Mouse (Mus musculus): ENCODE data around the gene Pigx.
A peak's percentile ranks its signal among the peaks of the same experiment; 100 is the strongest.
"Not testable (repeated sequence)": the region's sequence is repeated elsewhere in the genome, so short reads cannot be mapped to it uniquely, and the experiment has no call there.

Gene Pigx

GRCm38 (mm10) chr16:32108578-32108977 is 9.0 kb upstream of the Pigx start:
- DNase-seq (ENCODE audit: low spot score): no peak

DNA sequence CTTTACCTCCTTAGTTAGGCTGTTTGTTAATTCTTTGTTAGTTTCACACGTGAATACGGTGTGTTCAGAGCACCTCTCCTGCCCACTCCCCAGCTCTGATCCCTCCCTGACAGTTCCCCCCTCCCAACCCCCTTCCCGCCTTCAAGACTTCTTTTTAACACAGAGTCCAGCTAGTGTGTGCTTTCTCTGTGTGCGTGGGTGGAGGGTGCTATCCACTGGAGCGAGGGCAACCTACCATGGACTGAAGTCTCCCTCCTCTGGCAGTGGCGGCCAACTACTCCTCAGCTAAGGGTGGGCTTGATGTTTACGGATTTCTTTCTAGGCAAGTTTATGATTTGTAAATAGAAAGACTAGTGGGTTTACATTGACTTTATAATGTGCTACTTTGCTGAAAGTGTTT is 8.6 kb upstream of the Pigx start:
- no peak for DNase-seq (ENCODE audit: low spot score)

DNA sequence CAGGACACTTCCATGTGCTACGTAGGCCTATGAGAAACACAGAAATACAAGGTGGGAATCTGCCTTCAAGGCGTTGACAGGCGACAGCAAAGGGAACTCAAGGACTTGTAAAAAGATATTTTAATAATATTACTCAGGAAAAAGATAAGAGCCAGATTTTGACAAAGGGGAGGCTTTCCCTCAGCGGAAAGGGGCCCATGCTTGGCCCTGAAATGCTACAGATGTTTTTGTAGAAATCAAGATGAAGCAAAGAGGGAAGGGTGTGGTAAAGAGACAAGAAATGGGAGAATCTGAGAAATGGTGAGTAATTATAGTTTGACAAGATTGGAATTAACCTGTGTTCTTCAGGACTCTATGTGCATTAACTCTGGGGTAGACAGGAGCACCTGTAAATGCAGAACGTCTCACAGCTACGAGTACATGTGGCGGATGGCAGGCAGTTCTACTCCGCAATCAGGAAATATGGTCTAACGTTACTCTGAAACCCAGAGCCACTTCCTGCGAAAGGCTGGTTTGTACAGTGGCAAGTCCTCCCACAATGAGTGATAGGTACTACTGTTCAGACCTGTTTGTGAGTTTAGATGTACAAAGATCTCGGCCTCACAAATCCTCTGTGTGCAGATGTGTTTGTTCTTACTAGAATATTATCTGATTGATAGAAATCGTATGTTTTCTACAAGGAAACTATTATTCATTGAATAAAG is 8.0 kb upstream of the Pigx start:
- peak; percentile 32 for DNase-seq (ENCODE audit: low spot score)

DNA sequence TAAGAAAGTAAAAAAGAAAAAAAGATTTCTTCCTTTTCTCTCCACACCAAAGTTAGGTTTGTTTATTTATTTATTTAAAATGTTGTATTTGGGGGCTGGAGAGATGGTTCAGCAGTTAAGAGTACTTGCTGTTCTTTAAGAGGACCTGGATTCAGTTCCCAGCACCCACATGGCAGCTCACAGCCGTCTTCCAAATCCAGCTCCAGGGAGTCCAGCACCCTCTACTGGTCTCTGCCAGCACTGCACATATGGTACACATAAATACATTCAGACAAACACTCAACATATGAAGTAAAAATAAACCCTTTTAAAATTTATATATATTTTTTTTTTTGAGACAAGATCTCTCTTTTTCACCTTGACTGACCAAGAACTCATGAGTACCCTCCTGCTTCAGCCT is 6.2 kb upstream of the Pigx start:
- no peak for DNase-seq (ENCODE audit: low spot score)

DNA sequence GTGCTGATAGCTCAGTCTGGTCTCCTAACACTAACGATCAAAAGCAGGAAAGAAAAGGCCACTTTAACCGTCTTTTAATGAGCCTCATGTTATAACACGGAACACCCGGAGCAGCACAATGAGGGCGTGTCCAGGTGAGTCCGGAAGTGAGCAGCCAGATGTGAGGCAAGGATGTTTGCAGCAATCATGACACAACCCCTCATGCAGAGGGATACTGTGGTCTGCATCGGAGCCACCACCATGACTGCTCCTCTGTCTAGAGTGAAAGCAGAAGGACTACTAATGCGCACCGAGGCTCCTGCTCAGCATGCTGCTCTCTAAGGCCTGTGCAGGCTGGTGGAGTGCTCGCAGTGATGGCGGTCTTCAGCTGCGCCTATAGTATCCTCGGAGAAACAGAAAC is 2.8 kb upstream of the Pigx start:
- no peak for DNase-seq (ENCODE audit: low spot score)

- no peak for DNase-seq (ENCODE audit: low spot score)
Measured at GRCm38 (mm10) chr16:32098897-32099637, 473 bp downstream of the Pigx start.

- not testable (repeated sequence) for DNase-seq (ENCODE audit: low spot score)
Measured at GRCm38 (mm10) chr16:32097757-32098156, 1.8 kb downstream of the Pigx start.

- DNase-seq (ENCODE audit: low spot score): no peak
Measured at GRCm38 (mm10) chr16:32091466-32091865, 8.1 kb downstream of the Pigx start.

DNA sequence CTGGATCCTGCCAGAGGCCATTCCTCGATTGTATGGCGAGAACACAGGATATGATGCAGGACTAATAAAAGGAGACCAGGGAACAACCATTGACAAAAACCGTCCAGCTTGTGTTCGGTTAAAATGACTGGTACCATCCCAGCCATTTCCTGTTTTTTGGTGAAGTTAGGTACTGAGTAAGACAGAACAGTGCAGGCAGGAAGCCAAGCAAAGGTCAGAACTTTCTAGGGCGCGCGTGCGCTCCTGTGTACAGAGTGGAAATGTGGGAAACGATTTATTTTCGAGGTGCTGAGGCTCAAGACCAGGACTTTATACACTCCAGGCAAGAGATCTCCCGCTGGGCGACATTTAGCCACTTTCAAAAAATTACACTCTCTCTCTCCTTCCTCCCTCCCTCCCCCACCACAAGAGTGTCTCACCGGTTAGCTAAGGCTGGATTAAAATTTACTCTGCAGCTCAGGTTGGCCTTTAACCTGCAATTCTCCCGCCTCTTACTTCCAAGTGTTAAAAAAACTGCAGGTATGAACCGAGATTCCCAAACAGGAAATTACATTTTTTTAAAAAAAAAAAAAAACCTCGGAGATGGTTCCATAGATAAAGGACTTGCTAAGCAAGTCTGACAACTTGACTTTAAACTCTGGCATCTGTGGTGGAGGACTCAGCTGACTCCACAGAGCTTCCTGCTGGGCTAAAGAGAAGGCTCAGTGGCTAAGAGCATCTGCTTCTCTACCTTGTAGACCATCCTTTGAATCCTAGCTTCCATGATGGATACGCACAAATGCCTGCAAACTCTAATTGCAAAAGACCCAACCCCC is 11.7 kb downstream of the Pigx start:
- peak; percentile 62 for DNase-seq (ENCODE audit: low spot score)

- peak; percentile 88 for DNase-seq (ENCODE audit: low spot score)
Measured at GRCm38 (mm10) chr16:32078991-32079511, 20.5 kb downstream of the Pigx start, which contains the start of gene Pak2. Pak2 (minus strand) TSS chr16:32079342.

GRCm38 (mm10) chr16:32078408-32078990 is 21.0 kb downstream of the Pigx start:
- no peak for DNase-seq (ENCODE audit: low spot score)

DNA sequence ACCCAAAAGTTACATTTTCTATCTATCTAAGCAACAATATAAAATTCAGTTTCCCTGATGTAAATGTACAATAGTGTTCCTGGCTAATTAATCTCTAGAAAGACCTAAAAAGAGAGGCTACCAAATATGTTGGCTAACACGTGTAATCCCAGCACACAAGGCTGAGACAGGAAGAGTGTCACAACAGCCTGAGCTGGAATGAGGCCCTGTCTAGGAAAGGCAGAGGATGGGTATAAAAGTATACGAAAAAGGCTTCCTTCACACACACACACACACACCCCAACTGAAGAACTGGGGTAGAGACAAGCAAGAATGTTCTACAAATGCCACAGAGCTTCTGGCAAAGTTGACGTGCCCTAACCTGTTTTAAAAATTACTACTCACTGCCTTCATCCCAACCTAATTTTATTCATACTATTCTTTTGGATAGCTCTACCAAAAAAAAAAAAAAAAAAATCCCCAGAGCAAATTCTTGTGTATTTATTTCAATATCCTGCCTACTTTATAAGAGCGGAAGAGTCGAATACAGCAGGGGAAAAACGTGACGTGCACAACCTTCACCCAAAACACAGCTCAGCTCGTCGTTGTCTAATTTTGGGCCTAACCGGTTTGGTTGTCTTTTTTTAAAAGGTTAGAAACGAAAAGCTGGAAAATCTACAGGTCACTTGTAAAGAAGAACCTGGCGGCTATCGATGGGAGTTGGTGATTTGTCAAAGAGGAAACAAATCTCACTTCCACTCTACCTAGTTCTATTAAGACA is 21.7 kb downstream of the Pigx start:
- no peak for DNase-seq (ENCODE audit: low spot score)

DNA sequence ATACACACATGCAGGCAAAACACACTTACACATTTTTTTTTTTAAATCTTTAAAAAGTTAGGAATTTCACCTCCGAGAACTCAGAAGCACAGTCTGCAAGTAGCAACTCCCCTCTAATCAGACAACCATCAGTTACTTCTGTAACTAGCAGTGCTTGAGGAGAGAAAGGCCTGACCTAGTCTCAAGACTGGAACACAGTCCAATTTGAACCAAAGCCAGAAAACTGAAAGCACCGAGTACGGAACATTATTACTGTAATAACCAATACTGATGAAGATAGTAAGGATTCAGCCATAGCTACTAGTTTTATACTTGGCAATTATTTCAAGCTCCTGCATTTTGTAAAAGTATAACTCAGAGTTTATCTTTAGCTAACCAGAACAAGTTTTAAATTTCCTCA is 23.1 kb downstream of the Pigx start:
- peak; percentile 14 for DNase-seq (ENCODE audit: low spot score)

DNA sequence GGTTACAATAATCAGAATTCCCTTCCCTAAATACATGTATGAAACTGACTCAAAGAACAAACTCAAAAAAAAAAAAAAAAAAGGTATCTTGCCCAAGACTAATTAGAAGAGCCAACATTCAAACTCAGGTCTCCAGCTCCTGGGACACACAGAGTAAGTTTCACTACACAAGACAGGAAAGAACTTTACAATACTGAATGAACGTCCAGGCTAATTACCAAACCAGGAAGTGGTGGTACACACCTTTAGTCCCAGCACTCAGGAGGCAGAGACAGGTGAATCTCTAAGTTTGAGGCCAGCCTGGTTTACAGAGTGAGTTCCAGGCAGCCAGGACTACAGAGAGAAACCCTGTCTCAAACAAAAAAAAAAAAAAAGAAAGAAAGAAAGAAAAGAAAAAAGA is 23.8 kb downstream of the Pigx start:
- no peak for DNase-seq (ENCODE audit: low spot score)

GRCm38 (mm10) chr16:32070070-32070469 is 29.5 kb downstream of the Pigx start:
- not testable (repeated sequence) for DNase-seq (ENCODE audit: low spot score)

DNA sequence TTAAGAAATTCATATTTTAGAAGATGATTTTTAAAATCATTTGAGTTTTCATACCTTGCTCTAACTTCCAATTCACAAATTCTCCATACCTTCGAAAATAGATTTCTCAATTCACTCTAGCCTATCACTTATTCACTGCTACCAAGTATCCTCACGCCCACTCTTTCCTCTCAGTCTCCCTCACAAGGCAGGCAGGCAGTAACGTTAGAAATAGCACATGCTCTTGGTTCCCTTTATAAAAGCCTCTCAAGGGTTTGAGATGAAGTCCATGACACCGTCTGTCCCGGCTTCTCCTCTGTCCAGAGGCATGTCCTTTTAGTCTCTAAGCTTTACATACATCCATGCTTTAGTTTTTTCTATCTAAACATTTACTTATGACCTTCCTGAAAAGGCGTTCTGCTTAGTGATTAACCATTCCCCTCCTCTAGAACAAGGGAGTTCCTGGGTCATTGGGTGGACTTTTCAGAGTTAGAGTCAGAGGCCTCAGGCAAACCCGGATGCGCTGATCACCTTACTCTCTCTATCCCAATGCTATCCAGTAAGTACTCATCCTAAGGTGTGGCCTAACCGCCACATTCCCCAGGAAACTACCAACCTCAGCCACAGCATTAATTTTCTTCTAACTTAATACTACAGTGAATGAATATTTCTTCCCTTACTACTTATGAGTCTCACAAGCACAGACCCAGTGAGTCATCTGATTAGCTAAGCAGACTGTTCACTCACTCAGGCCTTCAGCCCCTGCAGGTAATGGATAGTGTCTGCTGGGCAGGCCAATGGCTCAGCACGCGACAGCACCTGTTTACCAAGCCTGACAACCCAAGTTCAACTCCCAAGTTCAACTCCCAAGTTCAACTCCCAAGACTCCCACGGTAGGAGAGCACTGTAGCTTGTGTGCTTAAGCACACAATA is 30.9 kb downstream of the Pigx start:
- DNase-seq (ENCODE audit: low spot score): no peak

DNA sequence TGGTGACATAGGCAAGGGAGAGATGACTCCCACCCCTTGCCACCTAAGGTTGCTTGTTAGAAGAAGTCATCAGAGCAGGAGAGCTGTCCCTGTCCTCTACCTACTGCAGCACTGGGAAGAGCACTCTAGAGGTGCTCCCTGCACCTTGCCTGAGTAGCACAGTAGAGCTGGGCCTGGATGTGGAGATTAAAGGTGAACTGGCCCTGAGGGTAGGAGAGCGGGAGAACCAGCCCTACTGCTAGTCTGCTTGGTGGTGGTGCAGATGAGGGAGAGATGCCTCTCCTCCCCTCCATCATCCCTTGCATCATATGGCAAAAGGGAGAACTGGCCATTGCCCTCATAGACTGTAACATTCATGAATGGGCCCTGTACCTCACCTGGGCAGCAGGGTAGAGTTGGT is 32.6 kb downstream of the Pigx start:
- DNase-seq (ENCODE audit: low spot score): no peak

DNA sequence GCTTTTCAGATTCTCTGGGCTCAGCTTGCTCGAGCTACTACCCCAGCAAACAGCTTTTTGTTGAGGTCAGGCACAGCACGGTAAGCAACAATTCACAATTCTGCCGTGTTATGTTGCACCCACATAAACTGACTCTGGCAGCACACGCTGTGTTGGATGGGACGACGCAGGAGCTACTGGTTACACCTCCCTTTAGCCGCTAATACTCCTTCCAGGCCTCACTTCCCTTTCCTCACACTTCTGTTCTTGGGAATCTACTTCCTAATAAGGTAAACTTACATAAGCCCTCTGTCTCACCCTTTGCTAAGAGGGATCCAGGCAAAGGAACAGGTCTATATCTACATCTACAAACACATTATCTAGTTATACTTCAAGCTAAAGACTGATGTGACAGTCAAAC is 35.6 kb downstream of the Pigx start:
- DNase-seq (ENCODE audit: low spot score): no peak

- no peak for DNase-seq (ENCODE audit: low spot score)
Measured at GRCm38 (mm10) chr16:32062226-32062625, 37.3 kb downstream of the Pigx start.

- peak; percentile 42 for DNase-seq (ENCODE audit: low spot score)
Measured at GRCm38 (mm10) chr16:32059840-32060523, 39.6 kb downstream of the Pigx start.
